Mouse (Mus musculus) midbrain, embryonic 16.5 days (tissue): ENCODE measurements at regions not wholly inside any gene's neighbourhood (a gene's known extent, or its start where the extent isn't known, plus 50 kb on each side); places are given as distances from the start of the nearest gene placed in this dataset.
A peak's percentile ranks its signal among the peaks of the same experiment; 100 is the strongest.

Experiments
- ATAC-seq: fragments of 200-750 bp; cut with Nextera tagmentation; 2 replicates; pipeline ENCODE4 v1.8.0; 2017; ENCODE audit warnings: moderate TSS enrichment
- H3K27ac ChIP-seq: fragments of 300-500 bp; sonication (generic); 2 replicates; pipeline ENCODE4 v1.5.1; 2014; ENCODE audit warnings: mild to moderate bottlenecking, low read length, mixed read lengths
- H3K27me3 ChIP-seq: fragments of 300-500 bp; sonication (generic); 2 replicates; pipeline ENCODE4 v1.6.1; 2014; ENCODE audit warnings: low read depth, low read length, mixed read lengths; ENCODE audit not compliant: control insufficient read depth, insufficient read depth
- H3K36me3 ChIP-seq: fragments of 300-500 bp; sonication (generic); 2 replicates; pipeline ENCODE4 v1.6.1; 2014; ENCODE audit warnings: mild to moderate bottlenecking, low read length, moderate library complexity, mixed read lengths; ENCODE audit not compliant: control insufficient read depth, insufficient read depth
- H3K4me1 ChIP-seq: fragments of 300-500 bp; sonication (generic); 2 replicates; pipeline ENCODE4 v1.6.1; 2014; ENCODE audit warnings: mild to moderate bottlenecking, low read length, mixed read lengths; ENCODE audit not compliant: control insufficient read depth, insufficient read depth
- H3K4me2 ChIP-seq: fragments of 300-500 bp; sonication (generic); 2 replicates; pipeline ENCODE4 v1.6.1; 2014; ENCODE audit warnings: mild to moderate bottlenecking, low read length, mixed read lengths
- H3K4me3 ChIP-seq: fragments of 300-500 bp; sonication (generic); 2 replicates; pipeline ENCODE4 v1.5.1; 2014; ENCODE audit warnings: low read depth, mild to moderate bottlenecking, low read length, moderate library complexity, mixed read lengths
- H3K9ac ChIP-seq: fragments of 300-500 bp; sonication (generic); 2 replicates; pipeline ENCODE4 v1.6.1; 2014; ENCODE audit warnings: low read depth, low read length, mixed read lengths
- H3K9me3 ChIP-seq: fragments of 300-500 bp; sonication (generic); replicated peaks from 2 replicates; pipeline ENCODE4 v1.6.1; 2014; ENCODE audit warnings: mild to moderate bottlenecking, low read length, mixed read lengths; ENCODE audit not compliant: control insufficient read depth, poor library complexity, severe bottlenecking
- WGBS: fragments of 180-500 bp; shearing (Covaris S2); extraction: QIAGEN DNeasy Blood & Tissue Kit; methylation state at CpG from one replicate; pipeline ENCODE4 v1.1.7; 2014; 5-methylcytosine and 5-hydroxymethylcytosine counted together

GRCm38 (mm10) chr14:76239856-76240493 lies 129.3 kb downstream of the Nufip1 start:
- Histone ChIP-seq H3K9ac (no peak overlapping the region), H3K27me3 (no peaks in the 10 kb centered on the region), H3K4me3 (no peak overlapping the region), H3K27ac (no peak overlapping the region), H3K9me3 (no peaks in the 10 kb centered on the region), H3K4me2 (no peak overlapping the region), H3K4me1 (peaks cover 9% of the 10 kb centered on the region; the same call in 1 of the 2 replicates), H3K36me3 (no peaks in the 10 kb centered on the region)
- WGBS = 85% methylated on average over 14 of the region's 14 CpGs
- ATAC-seq = no peak

DNA sequence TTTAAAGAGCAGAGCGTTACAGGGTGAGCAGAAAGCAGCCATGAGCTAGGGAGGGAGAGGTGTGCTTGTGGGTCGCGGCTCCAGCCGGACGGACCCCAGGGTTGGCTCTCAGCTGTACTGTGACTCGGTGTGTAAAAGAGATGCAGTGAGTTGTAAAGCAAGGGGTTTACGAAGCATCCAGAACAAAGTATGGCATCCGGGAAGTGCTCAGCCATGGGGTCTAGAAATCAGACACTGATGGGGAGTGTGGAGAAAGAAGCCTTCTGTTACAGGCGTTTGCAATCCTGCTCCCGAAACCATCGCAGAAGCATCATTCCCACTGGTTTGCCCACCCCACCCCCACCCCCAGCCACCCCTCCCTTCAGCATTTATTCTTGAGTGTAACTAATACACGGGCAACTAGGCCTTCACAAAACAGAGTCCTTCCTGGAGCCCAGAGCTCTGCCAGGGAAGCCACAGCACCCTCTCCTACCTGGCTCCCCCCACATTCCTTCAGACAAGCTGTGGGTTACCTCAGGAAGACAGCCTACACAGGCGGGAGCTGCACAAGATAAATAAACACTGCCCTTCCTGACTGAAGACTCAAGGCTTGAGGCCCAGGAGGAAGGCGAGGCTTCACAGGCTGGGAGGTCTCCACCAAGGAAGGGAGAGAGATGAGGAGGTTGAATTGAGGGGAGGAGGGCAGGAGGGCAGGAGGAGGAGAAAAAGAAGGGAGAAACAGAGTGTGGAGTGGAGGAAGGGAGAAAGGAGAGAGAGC lies 133.1 kb downstream of the Nufip1 start:
- Histone ChIP-seq H3K27me3 (no peaks in the 10 kb centered on the region), H3K36me3 (no peaks in the 10 kb centered on the region), H3K27ac (no peak overlapping the region; the same call in 1 of the 2 replicates), H3K4me3 (no peak overlapping the region), H3K9ac (no peak overlapping the region), H3K9me3 (no peaks in the 10 kb centered on the region), H3K4me1 (peaks cover 9% of the 10 kb centered on the region; the same call in 1 of the 2 replicates), H3K4me2 (peak overlapping the region; percentile 12; the same call in 1 of the 2 replicates)
- WGBS = 63% methylated on average over 14 of the region's 14 CpGs
- peak; percentile 26; the same call in 1 of the 2 replicates for ATAC-seq

DNA sequence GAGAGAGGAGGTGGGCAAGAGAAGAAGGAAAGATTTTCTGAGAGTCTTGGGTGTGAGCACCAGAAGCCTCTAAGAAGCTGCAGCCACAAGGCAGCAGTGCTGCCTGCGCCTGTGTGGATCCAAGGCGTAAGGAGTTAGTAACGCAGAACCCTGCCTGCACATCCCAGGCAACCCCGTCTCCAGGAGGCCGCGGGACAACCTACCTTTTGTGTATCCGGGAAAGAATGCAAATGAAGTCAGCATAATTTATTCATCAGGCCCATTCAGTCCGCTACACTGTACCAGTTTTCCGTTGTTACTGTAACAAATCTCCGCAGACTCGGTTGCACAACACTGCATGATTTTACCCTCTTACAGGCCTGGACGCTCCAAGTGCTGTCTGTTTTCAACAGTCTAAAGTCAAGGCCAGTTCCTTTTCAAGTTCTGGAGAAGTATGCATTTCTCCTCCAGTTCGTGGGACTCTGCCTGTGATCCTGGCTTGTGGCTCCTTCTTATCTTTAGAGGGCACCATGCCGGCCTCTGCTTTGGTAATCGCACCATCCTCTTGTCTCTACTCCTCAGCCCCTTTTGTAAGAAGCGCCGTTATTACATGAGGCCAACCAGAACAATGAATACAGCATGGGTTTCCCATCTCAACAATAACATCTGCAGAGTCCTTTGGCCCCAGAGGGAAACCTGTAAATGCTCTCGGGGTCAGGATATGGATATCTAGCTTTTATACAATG lies 133.8 kb downstream of the Nufip1 start:
- no peak overlapping the region for H3K9ac ChIP-seq
- peak overlapping the region; percentile 48 for H3K27ac ChIP-seq
- 18% methylated on average over 18 of the region's 18 CpGs for WGBS
- H3K4me3 ChIP-seq = no peak overlapping the region
- ATAC-seq = peak; percentile 56
- H3K4me2 ChIP-seq = peak overlapping the region; percentile 11; the same call in 1 of the 2 replicates
- no peaks in the 10 kb centered on the region for H3K36me3 ChIP-seq
- H3K9me3 ChIP-seq = no peaks in the 10 kb centered on the region
- no peaks in the 10 kb centered on the region for H3K27me3 ChIP-seq
- peaks cover 9% of the 10 kb centered on the region; the same call in 1 of the 2 replicates for H3K4me1 ChIP-seq

DNA sequence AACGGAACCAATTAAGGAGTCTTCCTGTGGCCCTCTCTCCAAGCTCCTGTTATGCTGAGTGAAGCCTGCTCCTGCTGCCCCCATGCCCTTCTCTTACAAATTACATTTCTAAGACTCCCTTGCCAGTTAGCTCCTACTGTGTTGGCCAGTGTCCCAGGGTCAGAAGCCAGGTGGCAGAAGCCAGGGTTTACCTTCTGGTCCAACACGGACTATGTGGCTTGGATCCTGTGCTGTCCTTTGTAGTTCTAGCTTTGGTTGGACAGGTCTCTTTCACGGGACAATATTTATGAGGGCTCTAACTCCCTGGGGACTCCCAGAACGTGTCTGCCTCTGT lies 134.3 kb downstream of the Nufip1 start:
- WGBS = 63% methylated on average over 4 of the region's 4 CpGs
- ATAC-seq = no peak
- Histone ChIP-seq H3K4me3 (no peak overlapping the region), H3K27ac (no peak overlapping the region), H3K9me3 (no peaks in the 10 kb centered on the region), H3K36me3 (no peaks in the 10 kb centered on the region), H3K4me2 (no peak overlapping the region), H3K9ac (no peak overlapping the region), H3K27me3 (no peaks in the 10 kb centered on the region), H3K4me1 (peaks cover 9% of the 10 kb centered on the region; the same call in 1 of the 2 replicates)

GRCm38 (mm10) chr14:76247664-76248063 lies 137.0 kb downstream of the Nufip1 start:
- Histone ChIP-seq H3K4me2 (no peak overlapping the region), H3K27ac (no peak overlapping the region), H3K9ac (no peak overlapping the region), H3K4me3 (no peak overlapping the region), H3K36me3 (no peaks in the 10 kb centered on the region), H3K4me1 (peaks cover 9% of the 10 kb centered on the region; the same call in 1 of the 2 replicates), H3K9me3 (no peaks in the 10 kb centered on the region), H3K27me3 (no peaks in the 10 kb centered on the region)
- no peak for ATAC-seq
- WGBS = 92% methylated on average over 4 of the region's 4 CpGs

- no peak overlapping the region for H3K4me2 ChIP-seq
- H3K9me3 ChIP-seq = no peaks in the 10 kb centered on the region
- H3K36me3 ChIP-seq = no peaks in the 10 kb centered on the region
- H3K9ac ChIP-seq = no peak overlapping the region
- 0 out of 2 replicates have a peak overlapping the region, but pooled peaks have one; percentile 0 for H3K27ac ChIP-seq
- no peak for ATAC-seq
- no peak overlapping the region for H3K4me3 ChIP-seq
- WGBS = 24% methylated on average over 2 of the region's 3 CpGs
- H3K27me3 ChIP-seq = no peaks in the 10 kb centered on the region
- peaks cover 24% of the 10 kb centered on the region for H3K4me1 ChIP-seq
Observed at GRCm38 (mm10) chr14:76253850-76254249, 143.2 kb downstream of the Nufip1 start.

GRCm38 (mm10) chr14:76254565-76255501 lies 144.1 kb downstream of the Nufip1 start:
- peak; percentile 91 for ATAC-seq
- Histone ChIP-seq H3K4me3 (no peak overlapping the region), H3K36me3 (no peaks in the 10 kb centered on the region), H3K27me3 (no peaks in the 10 kb centered on the region), H3K27ac (peak overlapping the region; percentile 23), H3K4me2 (peak overlapping the region; percentile 20), H3K9me3 (no peaks in the 10 kb centered on the region), H3K9ac (peak overlapping the region; percentile 43; the same call in 1 of the 2 replicates), H3K4me1 (peaks cover 24% of the 10 kb centered on the region)
- WGBS = 7% methylated on average over 30 of the region's 30 CpGs

GRCm38 (mm10) chr14:76255971-76256370 lies 145.3 kb downstream of the Nufip1 start:
- Histone ChIP-seq H3K4me3 (no peak overlapping the region), H3K27ac (no peak overlapping the region), H3K4me1 (peaks cover 24% of the 10 kb centered on the region), H3K9me3 (no peaks in the 10 kb centered on the region), H3K4me2 (no peak overlapping the region), H3K36me3 (no peaks in the 10 kb centered on the region), H3K27me3 (no peaks in the 10 kb centered on the region), H3K9ac (no peak overlapping the region)
- WGBS = 41% methylated on average over 11 of the region's 11 CpGs
- ATAC-seq = no peak
